Mouse (Mus musculus) frontal cortex, postnatal 36 days (tissue): ENCODE data around the gene Gm28035.

Experiments
- DNase-seq, 2 experiments: peaks; one replicate each; pipeline ENCODE4 v3.0.0; 2022; ENCODE audit warnings: low spot score in 2 of 2

The Gm28035 gene

DNA sequence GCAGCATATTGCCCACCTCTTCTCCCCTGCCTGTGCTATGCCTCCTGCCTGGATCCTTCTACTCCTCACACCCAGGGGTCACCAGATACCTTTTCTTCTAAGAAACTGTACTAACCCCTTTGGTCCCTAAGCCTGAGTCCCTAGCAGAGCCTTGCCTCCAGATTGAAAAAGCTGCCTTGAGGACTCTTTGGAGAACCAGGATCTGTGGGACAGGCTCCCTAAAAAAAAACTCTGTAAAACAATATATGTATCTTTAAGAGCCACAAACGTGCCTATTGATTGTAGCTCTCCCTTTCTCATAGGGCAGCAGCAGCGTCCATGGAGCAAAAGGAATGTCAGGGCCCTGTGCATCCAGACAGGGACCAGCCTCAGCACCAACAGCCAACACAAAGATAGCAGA lies at the start of gene Gm28035:
TSS of gene Gm28035 (plus strand) at position 301 of the 400 bp plus-strand sequence.
- DNase-seq = no peak

- no peak for DNase-seq
Observed at GRCm38 (mm10) chr2:30191790-30192580, 48.4 kb upstream of the Gm28035 start.

- no peak for DNase-seq
Observed at GRCm38 (mm10) chr2:30194656-30195055, 45.7 kb upstream of the Gm28035 start.

DNA sequence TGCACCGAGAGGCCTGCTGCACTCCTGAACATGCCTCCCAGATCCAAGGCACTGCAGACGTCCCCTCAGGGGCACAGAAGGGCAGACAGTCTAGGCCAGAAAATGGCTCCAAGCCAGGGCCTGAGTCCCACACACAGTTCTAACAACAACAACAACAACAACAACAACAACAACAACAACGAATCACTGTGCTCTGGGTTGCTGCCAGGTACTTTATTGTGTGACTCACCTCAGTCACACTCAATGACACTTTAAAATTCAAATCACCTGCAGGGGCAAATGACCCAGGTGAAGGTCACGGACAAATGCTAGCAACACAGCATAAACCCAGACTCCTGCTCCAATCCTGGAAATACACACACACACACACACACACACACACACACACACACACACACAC lies 42.3 kb upstream of the Gm28035 start:
- no peak for DNase-seq

DNA sequence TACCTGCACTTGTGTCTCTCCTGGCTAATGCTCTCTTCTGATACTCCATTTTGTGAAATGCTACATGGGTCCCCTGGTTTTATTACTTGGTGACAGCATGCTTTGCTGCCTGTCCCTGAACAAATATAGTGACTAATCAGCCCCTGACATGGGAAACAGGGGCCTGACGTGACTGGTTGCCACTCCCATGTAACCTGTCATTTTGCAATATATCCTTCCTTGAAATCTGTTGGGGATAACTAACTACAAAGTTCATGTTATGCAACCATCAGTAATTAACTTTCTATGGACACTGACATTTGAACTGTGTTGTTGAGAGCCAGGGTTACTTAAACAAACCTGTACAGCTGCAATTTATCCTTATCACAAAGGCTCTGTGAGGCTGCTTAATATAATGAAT lies 40.4 kb upstream of the Gm28035 start:
- no peak for DNase-seq

GRCm38 (mm10) chr2:30200388-30200925 lies 39.9 kb upstream of the Gm28035 start:
- DNase-seq = no peak

DNA sequence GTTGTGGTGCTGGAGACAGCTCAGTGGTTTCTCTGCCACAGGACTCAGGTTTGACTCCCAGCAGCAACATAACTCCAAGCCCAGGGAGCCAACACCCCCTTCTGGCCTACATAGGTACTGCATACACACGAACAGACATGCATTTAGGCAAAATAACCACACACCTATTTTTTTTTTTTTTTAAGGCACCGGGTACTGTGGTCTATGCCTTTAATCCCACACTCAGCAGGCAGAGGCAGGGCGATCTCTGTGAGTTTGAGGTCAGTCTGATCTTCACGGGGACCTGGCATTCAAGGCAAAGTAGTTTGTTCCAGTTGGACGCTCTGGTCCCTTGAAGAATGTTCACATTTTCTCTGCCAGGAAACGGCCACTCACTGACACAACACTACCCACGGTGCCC lies 36.9 kb upstream of the Gm28035 start:
- DNase-seq = no peak

DNA sequence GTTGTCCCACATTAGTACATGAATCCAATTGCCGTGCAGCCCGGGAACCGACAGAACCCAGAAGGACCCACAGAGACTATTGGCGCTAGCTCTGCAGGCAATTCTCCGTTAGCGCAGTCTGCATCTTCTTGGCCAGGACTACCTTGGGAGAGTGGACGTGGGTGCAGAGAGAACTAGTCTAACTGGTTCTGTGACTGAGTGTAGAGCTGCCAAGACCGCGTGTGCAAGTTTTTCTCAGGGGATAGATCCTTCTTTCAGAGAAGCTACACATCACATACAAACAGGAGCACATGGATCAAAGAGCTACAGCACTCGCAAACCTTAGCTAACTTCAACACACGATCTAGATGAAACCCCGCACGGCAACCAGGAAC lies 35.1 kb upstream of the Gm28035 start:
- no peak for DNase-seq

- peak; percentile 89 to 95 for DNase-seq
Observed at GRCm38 (mm10) chr2:30205629-30206357, 34.6 kb upstream of the Gm28035 start, which contains the start of gene Kyat1. Kyat1 (minus strand) TSS chr2:30205847.

GRCm38 (mm10) chr2:30207401-30207800 lies 33.0 kb upstream of the Gm28035 start:
- no peak for DNase-seq

DNA sequence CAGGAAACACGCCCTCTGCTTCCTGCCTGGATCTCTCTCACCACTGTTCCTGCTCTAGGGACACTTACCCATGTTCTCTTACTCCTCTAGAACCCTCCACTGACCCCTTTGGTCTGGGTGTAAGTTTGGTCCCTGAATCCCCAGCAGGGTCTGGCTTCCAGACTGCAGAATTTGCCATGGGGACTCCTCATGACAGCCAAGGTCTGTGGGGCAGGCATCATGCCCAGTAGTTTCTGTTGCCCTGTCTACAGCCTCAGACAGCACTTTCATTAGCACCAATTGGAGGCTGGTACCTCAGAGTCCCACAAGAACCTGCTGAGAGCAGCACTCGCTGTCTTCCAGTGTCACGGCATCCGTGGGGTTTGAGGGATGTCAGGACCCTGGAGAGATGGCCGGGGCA lies 32.5 kb upstream of the Gm28035 start:
- DNase-seq = no peak

DNA sequence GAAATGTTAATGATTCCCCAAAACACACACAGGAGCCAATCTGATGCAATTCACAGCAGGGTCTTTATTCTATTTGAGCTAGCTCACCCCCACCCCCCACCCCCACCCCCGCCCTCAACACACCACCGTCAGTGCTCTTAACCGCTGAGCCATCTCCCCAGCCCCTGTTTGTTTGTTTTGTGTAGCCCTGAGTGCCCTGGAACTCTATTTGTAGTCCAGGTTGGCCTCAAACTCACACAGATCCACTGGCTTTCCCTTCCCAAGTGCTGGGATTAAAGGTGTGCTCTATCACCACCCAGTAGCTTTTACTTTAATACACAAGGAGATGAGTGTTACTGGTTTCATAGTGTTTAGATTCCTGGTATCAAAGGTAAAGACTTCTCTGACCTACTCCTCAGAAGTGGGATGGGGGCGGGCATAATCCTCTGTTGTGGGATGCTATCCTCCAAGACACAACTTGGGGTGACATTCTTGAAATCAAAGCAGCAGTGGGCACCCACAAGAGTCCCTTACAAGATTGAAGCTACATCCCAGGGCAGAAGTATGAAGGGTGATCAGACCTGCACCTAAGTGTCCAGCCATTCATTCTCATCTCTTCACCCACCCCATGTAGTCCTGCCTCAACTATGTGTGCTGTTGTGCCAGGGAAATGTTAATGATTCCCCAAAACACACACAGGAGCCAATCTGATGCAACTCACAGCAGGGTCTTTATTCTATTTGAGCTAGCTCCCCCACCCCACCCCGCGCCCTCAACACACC lies 28.8 kb upstream of the Gm28035 start:
- no peak for DNase-seq

DNA sequence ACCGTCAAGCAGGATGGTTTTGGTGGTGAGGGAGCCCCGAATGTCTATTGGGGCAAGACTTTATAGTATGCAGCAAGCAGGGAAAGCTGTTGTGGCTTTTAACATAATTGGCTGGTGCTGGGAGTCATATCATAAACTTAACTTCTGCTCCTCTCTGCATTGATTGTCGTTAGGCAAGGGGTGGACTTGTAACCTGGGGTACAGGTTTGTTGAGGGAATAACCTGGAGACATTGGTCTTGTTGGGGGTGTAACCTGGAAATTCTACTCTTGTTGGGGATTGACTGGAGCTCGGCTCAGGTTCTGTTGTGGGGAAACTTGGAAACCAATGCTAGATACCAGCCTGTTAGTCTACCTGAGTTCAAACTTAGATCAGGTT lies 28.2 kb upstream of the Gm28035 start:
- DNase-seq = no peak

- no peak for DNase-seq
Observed at GRCm38 (mm10) chr2:30212951-30213350, 27.4 kb upstream of the Gm28035 start.

DNA sequence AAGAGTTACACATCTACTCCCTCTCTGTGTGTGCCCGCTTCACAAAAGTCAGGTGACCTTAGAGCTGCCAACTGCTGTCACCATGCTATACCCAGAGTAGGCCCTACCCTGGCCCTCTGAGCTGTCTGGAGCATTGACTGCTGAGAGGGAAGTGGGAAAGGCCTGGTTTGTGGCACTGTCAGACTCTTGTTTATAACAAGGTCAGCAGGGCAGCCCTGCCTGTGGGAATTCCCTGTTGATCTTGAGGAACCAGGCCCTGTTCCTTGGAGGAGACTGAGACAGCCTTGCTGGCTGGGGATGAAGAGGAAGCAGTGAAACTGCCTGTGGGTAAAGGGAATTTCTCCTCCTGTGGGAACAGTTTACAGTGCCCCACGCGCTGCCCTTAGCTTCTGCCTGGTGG lies 25.6 kb upstream of the Gm28035 start:
- no peak for DNase-seq

DNA sequence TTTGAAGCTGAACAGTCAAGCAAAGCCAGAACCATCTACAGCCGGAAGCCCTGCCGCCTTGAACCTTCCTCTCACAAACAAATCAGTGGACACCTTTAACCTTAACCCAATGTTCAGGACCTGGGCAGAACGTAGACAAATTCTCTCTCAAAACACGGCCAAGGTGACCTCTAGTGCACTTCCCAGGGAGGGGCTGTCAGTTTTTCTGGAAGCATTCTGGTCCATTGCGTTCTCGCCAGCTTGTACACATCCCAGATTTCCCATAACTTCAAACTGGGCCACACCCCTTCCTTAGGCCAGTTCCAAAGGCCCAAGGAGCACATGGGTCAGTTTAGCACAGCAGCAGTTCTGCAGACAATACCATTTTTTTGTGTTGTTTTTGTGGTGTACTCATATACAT lies 24.9 kb upstream of the Gm28035 start:
- DNase-seq = no peak

DNA sequence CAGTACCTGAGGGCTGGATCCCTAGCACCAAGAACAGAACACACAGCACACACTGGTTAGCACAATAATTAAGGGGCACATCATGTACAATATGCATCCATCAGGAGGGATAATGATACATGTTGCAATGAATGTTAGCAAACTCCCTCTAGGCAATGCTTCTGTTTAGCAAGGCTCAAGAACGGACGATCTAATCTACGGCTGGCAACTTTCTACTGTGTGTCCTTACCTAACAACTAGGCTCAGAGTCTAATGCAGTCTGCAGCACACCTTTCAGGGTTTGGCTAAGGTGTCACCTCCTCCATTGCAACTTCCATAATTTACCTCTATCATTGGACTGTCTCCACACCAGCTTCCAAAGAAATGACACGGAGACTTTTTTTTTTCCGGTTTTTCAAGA lies 24.1 kb upstream of the Gm28035 start:
- no peak for DNase-seq

DNA sequence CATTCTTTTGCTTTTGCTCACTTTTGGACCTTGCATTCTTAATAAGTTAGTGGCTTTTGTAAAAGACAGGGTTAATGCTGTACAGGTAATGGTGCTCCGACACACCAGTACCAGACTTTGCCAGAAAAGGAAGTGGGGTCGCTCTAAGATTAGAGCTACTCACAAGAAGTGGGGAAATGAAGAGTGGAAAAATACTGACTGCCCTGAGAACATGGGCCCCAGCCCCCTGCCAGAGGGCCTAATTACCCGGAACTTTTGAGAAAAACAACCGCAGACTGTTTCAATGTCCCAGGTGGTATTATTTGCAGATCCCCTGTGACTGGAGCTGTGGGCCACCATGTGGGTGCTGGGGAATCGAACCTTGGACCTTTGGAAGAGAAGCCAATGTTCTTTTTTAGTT lies 4.8 kb upstream of the Gm28035 start:
- no peak for DNase-seq

GRCm38 (mm10) chr2:30236426-30237198 lies 3.8 kb upstream of the Gm28035 start:
- no peak for DNase-seq

- peak; percentile 99 for DNase-seq
Observed at GRCm38 (mm10) chr2:30237199-30237880, 3.0 kb upstream of the Gm28035 start, which contains the start of gene Lrrc8a. Lrrc8a (plus strand) TSS chr2:30237715.

GRCm38 (mm10) chr2:30237881-30238280 lies 2.5 kb upstream of the Gm28035 start:
- DNase-seq = peak; percentile 57 to 62
